Mouse (Mus musculus) cerebellum, adult 8-10 months (tissue): ENCODE results near the gene Sgf29.

Source experiments
- DNase-seq: peaks from one replicate; pipeline ENCODE4 v3.0.0; 2022

Gene Sgf29

DNA sequence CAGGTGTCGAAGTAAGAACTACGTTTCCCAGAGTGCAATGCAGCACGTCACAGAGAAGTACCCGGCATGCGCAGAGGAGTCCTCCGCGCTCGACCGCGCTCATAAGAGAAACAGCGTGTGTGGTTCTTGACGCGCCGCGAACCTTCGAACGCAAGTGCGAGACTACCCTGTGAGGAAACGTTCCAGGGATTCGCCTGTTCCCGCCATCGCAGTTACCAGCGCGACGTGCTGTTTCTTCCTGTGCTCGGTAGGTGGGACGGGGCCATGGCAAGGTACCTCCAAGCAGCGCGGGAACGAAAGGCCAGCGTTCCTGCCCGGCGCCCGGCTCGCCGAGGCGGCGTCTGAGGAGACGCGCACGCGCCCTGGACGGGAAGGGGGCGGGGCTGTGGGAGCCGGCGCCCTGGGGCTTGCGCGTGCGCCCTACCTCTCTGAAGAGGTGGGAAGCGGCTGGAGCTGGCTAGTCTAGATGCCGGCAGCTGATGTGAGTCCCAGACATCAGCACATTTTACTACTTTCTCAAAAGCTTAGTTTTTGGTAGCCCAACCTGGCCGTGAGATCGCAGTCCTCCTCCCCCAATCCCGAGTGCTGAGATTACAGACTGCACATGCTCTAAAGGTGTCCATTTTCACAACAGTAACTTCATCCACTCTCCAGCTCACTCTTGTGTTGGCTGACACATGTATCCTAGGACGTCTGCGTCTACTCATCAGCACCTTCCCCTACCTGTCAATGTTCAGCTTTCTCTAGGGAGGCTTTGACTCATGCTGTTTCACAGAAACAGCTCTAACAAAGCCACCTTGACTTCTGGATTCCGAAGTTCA lies at the start of gene Sgf29:
Sgf29 (plus strand) TSS at position 79 of the 821 bp plus-strand sequence.
- DNase-seq, result peak; percentile 96

DNA sequence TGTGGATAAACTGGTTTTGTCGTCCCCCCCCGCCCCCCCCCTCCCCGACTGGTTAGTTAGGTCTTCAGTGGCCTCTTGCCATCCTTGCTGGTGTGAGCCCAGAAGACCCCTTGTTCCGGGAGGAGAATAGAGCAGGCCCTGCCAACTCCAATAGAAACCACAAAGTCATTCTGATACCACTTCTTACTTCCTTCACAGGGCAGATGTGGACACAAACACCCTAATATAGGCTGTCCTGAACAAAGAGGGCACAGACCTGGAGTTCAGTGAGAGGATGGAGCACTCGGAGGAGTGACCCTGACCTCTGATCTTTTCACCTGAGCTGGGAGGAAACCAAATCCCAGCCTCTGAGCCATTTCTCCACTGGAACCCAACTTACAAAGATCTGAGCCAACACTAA lies 47.2 kb upstream of the Sgf29 start:
- DNase-seq, result no peak

DNA sequence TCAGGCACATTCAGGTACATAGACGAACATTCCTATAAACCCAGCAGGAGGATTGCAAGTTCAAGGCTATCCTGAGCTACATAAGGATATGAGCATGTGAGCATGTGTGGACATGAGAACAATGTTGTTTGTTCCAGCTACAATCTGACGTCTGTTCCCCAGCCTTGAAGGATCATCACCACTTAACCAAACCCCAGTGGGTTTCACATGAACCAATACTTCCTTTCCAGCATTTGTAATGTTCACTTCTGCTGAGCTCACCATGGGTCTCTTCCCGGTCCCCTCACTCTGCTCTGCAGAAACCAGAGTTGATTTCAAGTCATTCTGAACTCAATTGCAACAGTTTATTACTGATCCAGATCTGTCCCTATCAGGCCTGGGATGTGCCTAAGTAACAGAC lies 46.5 kb upstream of the Sgf29 start:
- no peak for DNase-seq

DNA sequence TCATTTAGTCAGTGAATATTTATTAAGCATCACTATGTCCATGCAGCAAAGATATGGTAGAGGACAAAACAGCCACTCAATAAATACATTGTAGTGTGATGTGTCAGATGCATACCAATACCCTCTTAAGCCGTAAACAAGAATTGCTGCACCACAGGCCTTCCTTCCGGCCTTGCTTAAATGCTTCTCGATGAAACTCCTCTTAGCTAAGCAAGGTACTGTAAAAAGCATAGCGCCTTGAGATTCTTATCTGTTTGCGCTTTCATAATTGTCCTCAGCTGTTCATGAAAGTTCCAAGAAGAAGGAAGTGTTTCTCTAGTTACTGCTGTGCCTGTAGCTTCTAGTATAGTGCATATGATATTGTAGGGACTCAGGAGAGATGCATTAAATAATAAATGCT lies 42.5 kb upstream of the Sgf29 start:
- no peak for DNase-seq

DNA sequence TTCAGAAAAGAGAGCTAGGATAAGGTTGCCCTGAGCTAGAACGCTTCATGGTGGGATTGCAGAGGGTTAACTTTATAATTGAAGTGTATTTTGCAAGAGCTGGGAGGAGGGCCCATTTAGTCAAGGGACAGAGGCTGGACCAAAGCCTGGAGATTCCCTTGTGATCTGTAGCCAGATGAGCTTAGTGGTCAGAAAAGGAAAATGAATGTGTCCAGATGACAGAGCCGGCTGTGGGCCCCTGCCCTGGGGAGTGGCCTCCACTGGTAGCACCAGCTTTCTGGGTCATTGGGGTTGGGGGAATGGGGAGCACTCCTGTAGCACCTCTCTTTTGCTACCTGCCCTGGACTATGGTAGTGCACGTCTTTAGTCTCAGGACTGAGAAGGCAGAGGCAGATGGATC lies 42.0 kb upstream of the Sgf29 start:
- no peak for DNase-seq

DNA sequence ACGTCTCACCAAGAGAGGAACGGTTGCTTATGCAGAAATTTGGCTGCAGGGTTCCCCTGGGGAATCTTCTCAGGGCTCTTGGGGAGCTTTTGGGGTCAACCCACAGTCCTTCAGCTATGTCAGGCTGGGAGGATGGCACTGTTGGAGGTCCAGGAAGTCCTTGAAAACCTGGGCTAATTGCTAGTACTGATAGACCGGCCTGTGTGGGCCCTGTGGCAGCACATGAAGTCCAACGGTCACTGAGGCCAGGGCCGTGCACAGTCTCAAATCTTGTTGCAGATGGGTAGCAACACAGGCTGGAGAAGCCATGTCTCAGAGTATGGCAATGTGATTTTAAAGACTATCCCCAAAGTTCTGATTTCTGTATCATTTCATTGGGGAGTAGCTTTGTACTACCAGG lies 41.3 kb upstream of the Sgf29 start:
- no peak for DNase-seq

DNA sequence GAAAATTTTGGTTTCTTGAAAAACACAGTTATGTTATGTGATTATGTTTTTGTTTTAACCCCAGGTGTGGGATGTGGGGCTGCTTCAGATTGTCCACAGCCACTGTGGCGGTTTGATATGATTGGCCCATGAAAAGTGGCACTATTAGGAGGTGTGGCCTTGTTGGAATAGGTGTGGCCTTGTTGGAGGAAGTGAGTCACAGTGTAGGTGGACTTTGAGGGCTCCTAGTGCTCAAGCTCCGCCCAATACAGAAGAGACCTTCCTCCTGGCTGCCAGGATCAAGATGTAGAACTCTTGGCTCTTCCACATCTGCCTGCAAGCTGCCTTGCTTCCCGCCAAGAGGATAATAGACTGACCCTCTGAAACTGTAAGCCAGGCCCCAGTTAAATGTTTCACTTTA lies 36.4 kb upstream of the Sgf29 start:
- DNase-seq, result no peak

DNA sequence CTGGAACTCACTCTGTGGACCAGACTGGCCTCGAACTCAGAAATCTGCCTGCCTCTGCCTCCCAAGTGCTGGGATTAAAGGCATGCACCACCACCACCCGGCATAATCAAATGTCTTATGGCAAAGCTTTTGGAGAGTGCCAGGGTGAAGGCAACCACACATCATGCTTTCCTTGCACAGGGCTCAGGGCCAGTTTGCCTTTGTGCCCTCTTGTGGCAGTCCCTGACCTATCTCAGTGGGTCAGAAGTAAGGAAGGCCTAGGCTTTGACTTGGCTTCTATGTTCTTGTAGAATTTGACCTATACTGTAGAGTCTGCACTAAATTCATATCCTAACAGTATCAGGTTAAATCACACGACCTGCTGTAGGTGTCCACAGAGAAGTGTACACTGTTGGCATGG lies 32.4 kb upstream of the Sgf29 start:
- DNase-seq, result no peak

DNA sequence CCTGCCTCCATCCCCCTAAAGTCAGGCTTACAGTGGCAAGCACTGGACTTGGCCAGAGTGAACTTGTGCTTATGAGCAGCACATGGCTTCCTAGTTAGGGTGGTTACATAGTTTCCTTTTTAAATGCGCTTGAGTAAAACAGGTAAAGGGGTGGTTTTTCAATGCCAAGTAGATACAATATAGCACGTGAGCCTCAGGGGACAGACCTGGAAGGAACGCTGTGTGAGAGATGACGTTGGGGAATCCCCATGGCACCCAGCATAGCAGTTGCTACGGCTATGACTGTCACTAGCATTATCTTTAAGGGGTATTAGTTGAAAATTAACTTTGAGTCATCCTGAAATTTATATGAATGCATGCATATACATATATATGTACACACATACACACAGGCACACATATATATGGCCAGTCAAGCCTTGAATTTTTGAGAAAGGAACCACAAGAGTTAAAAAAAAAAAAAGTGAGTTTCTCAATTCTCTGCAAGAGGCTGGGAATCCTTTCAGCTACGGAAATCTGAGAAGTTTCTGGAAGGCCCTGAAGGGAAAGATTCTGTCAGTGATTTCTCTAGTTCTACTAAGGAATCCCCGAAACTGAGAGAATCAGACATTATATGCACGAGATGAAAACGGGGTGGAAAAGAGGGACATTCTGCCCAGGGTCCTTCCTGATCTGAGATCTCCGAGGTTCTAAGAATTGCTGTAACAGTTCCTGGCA lies 29.4 kb upstream of the Sgf29 start:
- no peak for DNase-seq

DNA sequence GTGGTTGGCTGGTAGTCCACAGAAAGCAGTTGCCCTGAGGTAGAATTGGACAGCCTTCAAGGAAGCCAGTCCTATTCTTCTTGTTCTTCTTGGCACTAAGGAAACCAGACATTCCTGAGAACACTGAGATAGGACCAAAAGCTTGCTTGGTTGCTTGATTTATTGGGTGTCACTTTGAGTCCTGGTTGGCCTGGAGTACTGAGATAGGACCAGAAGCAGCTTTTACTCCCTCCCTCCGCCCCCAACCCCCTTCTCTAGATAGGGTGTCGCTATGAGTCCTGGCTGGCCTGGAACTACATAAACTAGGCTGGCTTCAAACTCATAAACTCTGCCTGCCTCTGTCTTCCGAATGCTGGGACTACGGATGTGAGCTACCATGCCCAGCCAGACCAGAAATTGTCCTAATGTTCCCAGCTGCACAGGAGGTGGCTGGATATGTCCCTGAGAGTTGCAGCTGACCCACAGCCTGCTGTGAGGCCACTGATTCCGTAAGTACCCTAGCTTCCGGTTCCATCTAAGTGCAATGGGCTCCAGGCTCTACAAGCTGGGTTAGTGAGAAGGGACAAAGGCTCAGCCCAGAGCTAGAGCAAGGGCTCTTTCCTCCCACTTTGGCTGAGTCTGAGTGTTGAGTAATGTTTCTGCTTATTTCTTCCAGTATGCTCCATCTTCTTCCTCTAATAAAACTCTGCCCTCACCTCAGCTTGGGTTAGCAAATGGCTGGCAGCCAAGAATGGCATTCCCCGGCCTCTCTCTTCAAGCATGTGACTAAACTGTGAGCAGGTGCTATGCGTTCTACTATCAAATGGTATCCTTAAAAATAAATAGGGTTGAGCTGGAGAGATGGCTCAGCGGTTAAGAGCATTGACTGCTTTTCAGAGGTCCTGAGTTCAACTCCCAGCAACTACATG lies 27.4 kb upstream of the Sgf29 start:
- no peak for DNase-seq

DNA sequence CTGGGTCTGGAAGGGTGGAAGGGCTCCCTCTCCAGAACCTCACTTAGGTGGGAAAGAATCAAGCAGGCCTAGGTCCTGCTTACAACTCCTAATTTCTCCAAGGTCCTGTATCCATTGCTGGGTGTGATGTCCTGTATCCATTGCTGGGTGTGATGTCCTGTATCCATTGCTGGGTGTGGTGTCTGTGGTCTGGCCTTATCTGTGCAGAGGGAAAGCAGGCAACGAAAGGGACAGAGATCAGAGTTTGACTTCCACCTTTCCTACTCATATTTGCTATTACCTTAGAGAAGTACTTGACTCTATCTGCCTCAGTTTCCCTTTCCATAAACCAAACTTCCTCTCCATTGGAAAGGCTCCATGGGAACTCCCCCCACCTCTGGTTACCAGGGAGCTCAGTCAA lies 25.7 kb upstream of the Sgf29 start:
- no peak for DNase-seq

DNA sequence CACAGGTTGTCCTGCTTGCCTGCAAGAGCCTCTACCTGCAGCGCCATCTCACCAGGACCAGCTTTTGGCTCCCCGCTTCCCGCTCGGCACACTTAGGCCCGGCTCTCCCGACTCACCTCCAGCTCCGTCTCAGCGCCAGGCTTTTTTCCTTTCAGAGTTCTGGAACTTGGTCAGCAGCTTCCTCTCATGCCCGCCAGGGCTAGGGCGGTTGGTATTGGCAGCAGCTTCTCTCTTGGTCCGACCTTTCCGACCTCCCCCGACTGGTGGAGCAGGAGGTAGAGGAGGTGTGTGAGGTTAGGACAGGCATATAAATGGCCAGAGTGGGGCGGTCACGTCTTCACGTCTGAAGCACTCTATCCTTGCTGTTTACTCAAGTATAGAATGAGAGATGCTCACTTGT lies 24.3 kb upstream of the Sgf29 start:
- no peak for DNase-seq

DNA sequence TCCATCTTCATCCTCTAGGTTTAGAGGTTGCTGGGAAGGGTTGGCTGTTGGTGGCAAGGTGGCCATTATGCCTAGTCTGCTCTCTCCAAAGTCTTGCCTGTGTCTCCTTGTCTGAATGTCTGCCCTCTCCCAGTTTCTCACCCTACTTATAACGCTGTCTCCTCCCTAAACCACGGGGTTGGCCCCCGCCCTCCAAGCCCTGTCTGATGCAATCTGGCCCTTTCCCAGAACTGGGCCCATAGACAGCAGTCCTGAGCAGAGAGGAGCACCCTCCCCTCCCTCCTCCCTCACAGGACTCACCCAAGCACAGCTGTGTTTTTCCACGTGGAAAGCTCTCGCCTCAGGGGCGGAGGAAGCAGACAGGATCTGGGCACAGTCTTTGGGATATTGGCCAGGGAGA lies 23.7 kb upstream of the Sgf29 start:
- no peak for DNase-seq

DNA sequence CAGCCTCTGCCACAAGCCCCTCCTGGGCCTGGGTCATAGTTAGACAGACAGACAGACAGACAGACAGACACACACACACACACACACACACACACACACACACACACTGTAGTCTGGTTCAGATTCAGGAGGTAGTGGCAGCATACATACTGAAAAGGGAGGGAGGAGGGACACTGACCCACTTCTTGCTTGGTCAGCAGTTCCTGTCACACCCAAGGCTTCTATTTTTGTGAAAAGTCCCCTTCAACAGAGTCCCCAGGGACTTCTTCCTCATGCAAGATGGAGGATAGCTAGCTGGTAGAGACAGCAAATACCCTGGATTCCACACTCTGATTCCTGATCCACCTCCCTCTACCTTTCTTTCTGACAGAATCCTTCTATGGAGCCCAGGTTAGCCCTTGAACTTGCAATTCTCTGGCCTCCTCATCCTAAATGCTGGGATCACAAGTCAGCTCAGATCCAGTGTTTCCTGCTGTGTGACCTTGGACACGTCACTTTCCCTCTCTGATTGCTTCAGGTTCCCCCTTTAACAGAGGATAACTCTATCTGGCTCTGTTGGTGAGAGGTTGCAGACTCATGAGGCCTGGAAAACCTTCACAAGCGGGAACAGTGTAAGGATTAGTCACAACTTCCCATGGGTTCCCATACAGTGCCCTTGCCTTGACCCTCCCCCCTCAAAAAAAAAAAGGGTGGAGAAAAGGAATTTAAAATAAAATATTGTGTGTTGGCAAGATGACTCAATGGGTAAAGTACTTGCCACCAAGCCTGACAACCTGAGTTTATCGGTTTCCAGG lies 23.1 kb upstream of the Sgf29 start:
- DNase-seq, result no peak

DNA sequence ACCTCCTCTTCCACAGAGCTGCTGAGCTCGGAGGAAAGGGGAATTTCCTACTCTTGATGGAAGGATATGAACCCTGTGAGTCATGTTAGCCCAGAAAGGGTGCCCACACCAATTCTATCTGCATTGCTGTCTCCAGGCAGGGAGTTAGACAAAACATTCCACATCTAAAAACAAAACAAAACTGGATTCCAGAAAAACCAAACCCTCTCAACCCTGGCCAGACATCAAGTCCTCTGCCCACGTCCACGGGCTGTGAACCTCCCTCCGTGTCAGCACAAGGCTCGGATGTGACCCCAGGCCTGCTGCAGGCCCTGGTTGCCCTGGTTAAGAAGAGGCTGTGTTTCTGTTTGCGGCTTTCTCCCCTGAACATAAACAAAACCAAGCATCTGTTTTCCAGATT lies 21.0 kb upstream of the Sgf29 start:
- DNase-seq, result no peak

DNA sequence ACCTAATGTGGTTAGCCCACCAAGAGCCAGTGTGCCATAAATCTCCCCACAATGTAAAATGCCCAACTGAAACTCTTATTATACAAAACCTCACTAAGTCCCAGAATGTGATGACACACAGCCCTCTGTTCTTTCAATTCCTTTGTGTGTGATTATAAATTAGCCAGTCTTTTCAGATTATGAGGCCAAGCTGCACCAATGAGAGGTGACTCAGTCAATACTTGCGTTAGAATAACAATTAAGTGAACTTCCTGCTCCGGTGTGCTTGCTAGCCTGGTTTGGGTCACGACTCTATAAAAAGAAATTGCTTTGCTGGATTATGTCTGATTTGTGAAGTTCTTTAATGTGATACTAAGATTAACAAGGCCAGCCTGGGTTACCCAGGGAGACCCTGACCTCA lies 19.2 kb upstream of the Sgf29 start:
- DNase-seq, result no peak

DNA sequence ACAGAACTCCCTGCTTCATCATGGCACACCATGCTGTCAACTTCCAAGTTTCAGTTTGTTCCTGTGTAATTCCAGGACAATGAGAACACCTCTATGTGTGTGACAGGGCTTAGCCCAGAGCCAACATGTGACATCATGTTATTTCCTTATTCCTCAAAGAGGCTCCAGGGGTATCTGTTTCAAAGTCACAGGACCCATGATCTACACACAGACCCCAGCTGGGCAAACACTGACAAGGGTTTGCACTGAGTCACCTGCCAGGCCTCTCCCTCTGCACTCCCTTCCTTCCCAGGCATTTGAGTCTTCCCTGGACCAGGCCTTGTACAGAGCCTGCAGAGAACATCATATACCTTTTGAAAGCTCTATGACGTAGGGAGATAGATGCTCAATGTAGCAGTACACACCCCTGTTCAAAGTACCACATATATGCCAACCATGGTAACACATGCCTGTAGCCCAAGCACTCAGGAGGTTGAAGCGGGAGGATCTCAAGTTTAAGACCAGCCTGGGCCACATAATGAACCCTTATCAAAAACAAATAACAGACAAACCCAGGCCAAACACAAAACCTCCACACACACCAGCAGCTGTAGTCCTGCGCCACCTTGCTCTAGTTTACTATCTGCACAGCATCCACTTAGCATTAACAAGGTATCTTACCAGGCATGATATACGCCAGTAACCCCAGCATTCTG lies 18.1 kb upstream of the Sgf29 start, which contains the start of gene Nupr1:
Nupr1 (minus strand) TSS at position 38 of the 695 bp plus-strand sequence.
- DNase-seq, result no peak

DNA sequence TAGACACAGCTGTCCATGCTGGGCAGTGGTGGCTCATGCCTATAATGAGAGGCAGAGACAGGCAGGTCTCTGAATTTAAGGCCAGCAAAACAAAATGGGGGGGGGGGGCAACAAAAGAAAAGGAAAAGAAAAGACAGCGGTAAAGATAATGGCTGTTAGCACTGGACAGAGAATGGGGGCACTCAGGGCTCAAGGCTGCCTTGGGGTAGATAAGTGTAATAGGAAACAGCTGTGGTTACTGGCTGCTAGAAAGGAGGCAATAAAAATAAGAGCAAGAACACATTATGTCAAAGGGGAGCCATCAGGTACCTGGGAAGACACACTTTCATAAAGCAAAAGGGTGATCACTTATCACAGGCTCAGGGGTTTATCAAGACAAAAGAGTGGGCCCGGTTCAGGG lies 16.6 kb upstream of the Sgf29 start:
- DNase-seq, result no peak

DNA sequence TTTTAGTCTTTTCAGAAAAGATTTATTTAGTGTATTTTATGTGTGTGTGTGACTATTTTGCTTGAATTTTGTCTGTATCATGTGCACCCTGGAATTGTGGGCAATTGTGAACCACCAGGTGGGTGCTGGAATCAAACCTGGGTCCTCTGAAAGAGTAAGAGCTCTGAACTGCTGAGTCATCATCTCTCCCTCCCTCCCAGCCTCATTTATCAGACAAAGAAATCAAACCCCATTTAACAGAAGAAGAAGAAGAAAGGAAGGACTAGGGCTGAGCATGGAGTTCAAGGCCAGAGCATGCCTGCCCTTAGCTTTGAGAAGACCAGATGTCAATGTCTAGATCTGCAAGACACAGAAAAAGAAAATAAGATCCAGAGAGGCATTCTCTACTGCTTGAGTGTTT lies 13.7 kb upstream of the Sgf29 start:
- no peak for DNase-seq

DNA sequence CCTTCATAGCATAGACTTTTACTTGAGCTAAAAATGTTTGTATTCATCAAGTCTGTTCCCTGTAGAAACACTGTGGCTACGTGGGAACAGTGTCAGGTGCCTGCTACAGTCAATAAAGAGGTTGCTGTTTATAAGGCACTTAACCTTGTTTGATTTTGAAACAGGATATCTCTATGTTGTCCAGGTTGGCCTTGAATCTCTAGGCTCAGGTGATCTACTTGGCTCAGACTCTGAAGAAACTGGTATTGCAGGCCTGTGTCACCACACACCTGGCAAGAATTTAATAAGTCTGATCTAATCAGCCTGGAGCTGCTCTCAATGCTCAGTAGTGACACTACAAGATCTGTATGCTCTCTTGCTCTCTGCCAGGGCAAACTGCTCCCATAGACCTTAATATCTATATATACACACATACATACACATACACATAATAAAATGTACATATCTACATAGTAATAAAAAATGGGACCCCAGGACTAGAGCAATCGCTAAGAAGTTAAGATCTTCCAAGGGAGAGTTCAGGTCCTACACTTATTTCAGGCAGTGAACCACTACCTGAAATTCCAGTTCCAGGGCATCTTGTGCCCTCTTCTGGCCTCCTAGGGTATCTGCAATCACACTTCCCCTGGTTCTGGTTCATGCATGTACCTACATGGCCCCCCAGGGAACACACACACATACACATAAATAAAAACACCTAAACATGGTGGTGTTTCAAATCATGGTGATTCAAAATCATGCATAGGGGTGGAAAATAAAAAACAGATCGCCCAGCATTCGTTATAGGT lies 12.2 kb upstream of the Sgf29 start:
- DNase-seq, result no peak
